Comparison of ENCODE assay signal across 30 mouse cellular contexts in genomic region chr9:83551632-83552031, GRCm38 (mm10). TPM values are rescaled to one million over a fixed set of nuclear protein-coding genes. Genes with fewer than 3 reads are reported as not detected.
DNase-seq lines count a peak whose midpoint lies in the region; ATAC-seq and TF ChIP-seq lines count a peak whose summit lies in the region.
"Had no signal": no experiment of that assay in that cellular context is flagged by ENCODE, and none has a peak within 500 bp of the region (broad histone marks: within the 10 kb centered on the region; RNA-seq: fewer than 3 reads in every experiment).

No protein-coding gene starts in this region.

- dilution Hi-C loops in CH12.LX (cut with MboI; ENCODE audit: extremely low pct_ligation_motif_present, extremely low pct_unique_long_range_greater_than_20kb, low sequenced_read_pairs): no loop called here

- peaks cover under 1% of the 10 kb centered on the region for H3K4me1 ChIP-seq in midbrain, embryonic 11.5 days (ENCODE audit: control insufficient read depth, insufficient read depth, low read length)
- H3K4me1 ChIP-seq in midbrain, embryonic 10.5 days: peaks cover 28% of the 10 kb centered on the region
- H3K4me1 ChIP-seq in CH12.LX (ENCODE audit: control insufficient read depth in 1 of 2, insufficient read depth in 2 of 2): peaks cover 0 to 29% of the 10 kb centered on the region in 2 experiments; a peak in 2 of 4 replicates
- H3K4me1 ChIP-seq in olfactory bulb, adult 2 months (ENCODE audit: control insufficient read depth, insufficient read depth, low read length): peaks cover 18% of the 10 kb centered on the region

- WGBS in midbrain, embryonic 11.5 days: 87% methylated on average over 6 of the region's 6 CpGs
- 96% methylated on average over 6 of the region's 6 CpGs for WGBS in midbrain, embryonic 10.5 days
- WGBS in olfactory bulb, adult 2 months: 48% methylated on average over 6 of the region's 6 CpGs

- TF ChIP-seq RAD21 in CH12.LX (IDR thresholded peaks at IDR 0.05; ENCODE audit: low read depth, low read length): no peak

- no peaks in the 10 kb centered on the region for H3K79me2 ChIP-seq in CH12.LX (replicated peaks; ENCODE audit: control insufficient read depth, extremely low read depth, insufficient read depth, poor library complexity, severe bottlenecking)

- H3K27me3 ChIP-seq in midbrain, embryonic 11.5 days (ENCODE audit: control insufficient read depth, insufficient read depth, low read length): peaks cover 5% of the 10 kb centered on the region; the same call in 1 of the 2 replicates
- H3K27me3 ChIP-seq in midbrain, embryonic 10.5 days (ENCODE audit: low read depth, poor library complexity, severe bottlenecking): peaks cover 28% of the 10 kb centered on the region
- no peaks in the 10 kb centered on the region for H3K27me3 ChIP-seq in CH12.LX (replicated peaks)
- H3K27me3 ChIP-seq: embryonic facial prominence, embryonic 12.5 days; embryonic facial prominence, embryonic 15.5 days; heart, embryonic 12.5 days; heart, embryonic 15.5 days had no signal

- no peak for TF ChIP-seq CTCF in CH12.LX (conservative IDR thresholded peaks at IDR 0.05 in 1 of 2, IDR thresholded peaks at IDR 0.05 in 1 of 2; ENCODE audit: low read depth in 2 of 2, low read length in 2 of 2)
- no peak for TF ChIP-seq CTCF in olfactory bulb, adult 2 months (IDR thresholded peaks at IDR 0.05; ENCODE audit: insufficient read depth, low read depth, low read length)

- peak; percentile 72 for DNase-seq in midbrain, embryonic 11.5 days (ENCODE audit: low spot score, missing footprints)
- DNase-seq in midbrain, embryonic 10.5 days (ENCODE audit: low spot score): no peak
- DNase-seq in CH12.LX (ENCODE audit: extremely low read depth): no peak
- peak; percentile 43 for DNase-seq in brain, adult 2 months (ENCODE audit: low read depth, low spot score)
- no peak for DNase-seq in layer of hippocampus, adult 11-12 months (ENCODE audit: low spot score)
- no peak for DNase-seq in lung, postnatal 4 days
- no peak for DNase-seq in spleen, postnatal 36 days (ENCODE audit: low spot score in 2 of 2)
- DNase-seq: adrenal gland, postnatal 10 days; adrenal gland, postnatal 36 days; B cell, adult 2 months; cerebellum, adult 11 months; cerebellum, adult 2 months; cerebellum, adult 9-11 months; cerebellum, postnatal 25 days; forebrain, postnatal 0 days; gastrocnemius, adult 2 months; gastrocnemius, postnatal 25 days; heart, adult 18-20 months; heart, postnatal 10 days; heart, postnatal 36 days had no signal

- H3K4me3 ChIP-seq in midbrain, embryonic 11.5 days (ENCODE audit: low read depth, low read length): no peak overlapping the region
- no peak overlapping the region for H3K4me3 ChIP-seq in midbrain, embryonic 10.5 days
- no peak overlapping the region for H3K4me3 ChIP-seq in CH12.LX (replicated peaks in 1 of 3; ENCODE audit: low read depth in 2 of 3, low read length in 2 of 3, poor library complexity in 1 of 3)
- H3K4me3 ChIP-seq in olfactory bulb, adult 2 months (ENCODE audit: insufficient read depth, low read depth, low read length): no peak overlapping the region
- H3K4me3 ChIP-seq: embryonic facial prominence, embryonic 12.5 days; embryonic facial prominence, embryonic 15.5 days; gastrocnemius, adult 2 months; heart, embryonic 12.5 days; heart, embryonic 15.5 days; hindbrain, embryonic 10.5 days; hindbrain, embryonic 13.5 days had no signal

- H3K9me3 ChIP-seq in midbrain, embryonic 11.5 days (ENCODE audit: control insufficient read depth, low read length): no peaks in the 10 kb centered on the region
- H3K9me3 ChIP-seq in midbrain, embryonic 10.5 days (replicated peaks): no peaks in the 10 kb centered on the region; the same call in 1 of the 2 replicates
- H3K9me3 ChIP-seq in CH12.LX (replicated peaks; ENCODE audit: low read length): peaks cover 6% of the 10 kb centered on the region
- H3K9me3 ChIP-seq: embryonic facial prominence, embryonic 12.5 days; embryonic facial prominence, embryonic 15.5 days; heart, embryonic 12.5 days; heart, embryonic 15.5 days; hindbrain, embryonic 10.5 days; hindbrain, embryonic 13.5 days had no signal

- H3K4me2 ChIP-seq in midbrain, embryonic 11.5 days: no peak overlapping the region
- H3K4me2 ChIP-seq in CH12.LX (ENCODE audit: insufficient read depth, low read depth, poor library complexity, severe bottlenecking): no peak overlapping the region
- H3K4me2 ChIP-seq: embryonic facial prominence, embryonic 12.5 days; embryonic facial prominence, embryonic 15.5 days; heart, embryonic 12.5 days; heart, embryonic 15.5 days; hindbrain, embryonic 13.5 days had no signal

- no peaks in the 10 kb centered on the region for H3K36me3 ChIP-seq in midbrain, embryonic 11.5 days (ENCODE audit: control insufficient read depth, insufficient read depth, low read length)
- no peaks in the 10 kb centered on the region for H3K36me3 ChIP-seq in midbrain, embryonic 10.5 days
- no peaks in the 10 kb centered on the region for H3K36me3 ChIP-seq in CH12.LX (replicated peaks in 1 of 2; ENCODE audit: control insufficient read depth in 1 of 2, insufficient read depth in 1 of 2, low read length in 1 of 2)
- H3K36me3 ChIP-seq: embryonic facial prominence, embryonic 12.5 days; embryonic facial prominence, embryonic 15.5 days; heart, embryonic 12.5 days; heart, embryonic 15.5 days; hindbrain, embryonic 10.5 days; hindbrain, embryonic 13.5 days had no signal

- no peak for ATAC-seq in midbrain, embryonic 11.5 days (ENCODE audit: low FRiP score)
- ATAC-seq: forebrain, embryonic 14.5 days; forebrain, postnatal 0 days; hindbrain, embryonic 16.5 days had no signal

- H3K9ac ChIP-seq in midbrain, embryonic 11.5 days (ENCODE audit: low read length): no peak overlapping the region
- H3K9ac ChIP-seq in CH12.LX (ENCODE audit: insufficient read depth, low read depth): no peak overlapping the region
- H3K9ac ChIP-seq: embryonic facial prominence, embryonic 15.5 days; forebrain, postnatal 0 days; heart, embryonic 12.5 days; heart, embryonic 15.5 days; hindbrain, embryonic 13.5 days had no signal

- TF ChIP-seq POLR2A in CH12.LX (IDR thresholded peaks at IDR 0.05; ENCODE audit: low read depth, low read length): no peak
- no peak for TF ChIP-seq POLR2A in olfactory bulb, adult 2 months (IDR thresholded peaks at IDR 0.05; ENCODE audit: insufficient read depth, low read depth, low read length)

- H3K27ac ChIP-seq in midbrain, embryonic 11.5 days (ENCODE audit: low read depth, low read length): no peak overlapping the region
- H3K27ac ChIP-seq in midbrain, embryonic 10.5 days (replicated peaks): no peak overlapping the region
- H3K27ac ChIP-seq in CH12.LX (ENCODE audit: insufficient read depth, low read depth): no peak overlapping the region
- H3K27ac ChIP-seq in olfactory bulb, adult 2 months (ENCODE audit: insufficient read depth, low read depth, low read length): peak overlapping the region; percentile 95
- H3K27ac ChIP-seq: embryonic facial prominence, embryonic 12.5 days; embryonic facial prominence, embryonic 15.5 days; gastrocnemius, adult 2 months; heart, embryonic 15.5 days; hindbrain, embryonic 10.5 days; hindbrain, embryonic 13.5 days had no signal

- peak; percentile 30; the same call in 1 of the 2 replicates for TF ChIP-seq EP300 in CH12.LX (IDR thresholded peaks at IDR 0.05; ENCODE audit: low read length)

- in situ Hi-C loops in CH12.LX (cut with MboI; ENCODE audit: low pct_ligation_motif_present, low pct_unique_long_range_greater_than_20kb, low sequenced_read_pairs): no loop called here

TF ChIP-seq in CH12.LX, 34 proteins besides CTCF, POLR2A, EP300 and RAD21:
- no peak for TF ChIP-seq KAT2A (IDR thresholded peaks at IDR 0.05; ENCODE audit: insufficient replicate concordance, low read length)
- no peak for TF ChIP-seq TBP (conservative IDR thresholded peaks at IDR 0.05; ENCODE audit: low read depth, low read length)
- no peak for TF ChIP-seq USF2 (conservative IDR thresholded peaks at IDR 0.05; ENCODE audit: low read depth, low read length)
- TF ChIP-seq JUND (conservative IDR thresholded peaks at IDR 0.05; ENCODE audit: low read depth, low read length): no peak
- TF ChIP-seq MYC (IDR thresholded peaks at IDR 0.05; ENCODE audit: low read depth, low read length): no peak
- no peak for TF ChIP-seq MXI1 (IDR thresholded peaks at IDR 0.05; ENCODE audit: low read depth, low read length)
- no peak for TF ChIP-seq IRF4 (IDR thresholded peaks at IDR 0.05; ENCODE audit: low read depth, low read length)
- no peak for TF ChIP-seq GABPA (IDR thresholded peaks at IDR 0.05; ENCODE audit: insufficient replicate concordance, low read depth, low read length)
- no peak for TF ChIP-seq UBTF (IDR thresholded peaks at IDR 0.05; ENCODE audit: low read depth, low read length)
- no peak for TF ChIP-seq NELFE (IDR thresholded peaks at IDR 0.05; ENCODE audit: low read depth, low read length)
- TF ChIP-seq ZKSCAN1 (IDR thresholded peaks at IDR 0.05; ENCODE audit: borderline replicate concordance, low read depth, low read length): no peak
- no peak for TF ChIP-seq PAX5 (IDR thresholded peaks at IDR 0.05; ENCODE audit: low read length)
- TF ChIP-seq MAFK (IDR thresholded peaks at IDR 0.05; ENCODE audit: insufficient replicate concordance, low read length): no peak
- no peak for TF ChIP-seq CHD2 (IDR thresholded peaks at IDR 0.05; ENCODE audit: low read length)
- TF ChIP-seq ZNF384 (IDR thresholded peaks at IDR 0.05; ENCODE audit: low read depth, low read length): no peak
- TF ChIP-seq TCF12 (IDR thresholded peaks at IDR 0.05; ENCODE audit: low read depth, low read length): no peak
- no peak for TF ChIP-seq POLR2AphosphoS2 (IDR thresholded peaks at IDR 0.05; ENCODE audit: low read depth, low read length)

RNA-seq across cellular contexts. Expression of gene Sh3bgrl2, which starts 3.5 kb away (rescaled TPM):
- polyA plus RNA-seq in midbrain, embryonic 11.5 days (2014; fragmentation: Nextera tagmentation; extraction: Ambion mirVana): 10.1 and 12.2 TPM in 2 replicates
- 8.5 and 11.0 TPM in 2 replicates for polyA plus RNA-seq in midbrain, embryonic 10.5 days (2016; fragmentation: Nextera tagmentation; extraction: Ambion mirVana)
- total RNA-seq in CH12.LX (2012; rRNA removed) (0.04 and 0.08 TPM in 2 replicates), CH12.LX (2014; rRNA removed) (0.27 TPM in 2 replicates)
- polyA plus RNA-seq in CH12.LX (2012; ENCODE audit: insufficient read length, low read depth): 0.11 and 0.26 TPM in 2 replicates
- polyA plus RNA-seq in olfactory bulb, adult 2 months (2012; ENCODE audit: insufficient read depth, insufficient read length, low replicate concordance, missing spikeins): not detected in 2 replicates
- total RNA-seq: MEL had no signal

Comparison
In these comparisons a context has a peak if more than half of its experiments do, and no peak if none do; other contexts are left out.
1. DNase-seq: peak in midbrain, embryonic 11.5 days (single experiment) and brain, adult 2 months (single experiment); none in midbrain, embryonic 10.5 days (single experiment), CH12.LX (single experiment), layer of hippocampus, adult 11-12 months (single experiment), lung, postnatal 4 days (0 of 2) and spleen, postnatal 36 days (0 of 2).